Mouse (Mus musculus) yolk sac, embryonic 10.5 days (tissue): ENCODE results near the gene Klhl23.
A peak's percentile ranks its signal among the peaks of the same experiment; 100 is the strongest.
"Not testable (repeated sequence)": the region's sequence is repeated elsewhere in the genome, so short reads cannot be mapped to it uniquely, and the experiment has no call there.

Source experiments
- DNase-seq: peaks from one replicate; pipeline ENCODE4 v3.0.0-alpha.2; 2017; ENCODE audit warnings: low spot score

Klhl23 gene

GRCm38 (mm10) chr2:69821711-69822110 is at the start of gene Klhl23:
Gene Klhl23, plus strand, starts transcription at chr2:69821944.
- no peak for DNase-seq

GRCm38 (mm10) chr2:69773331-69773730 is 48.4 kb upstream of the Klhl23 start:
- no peak for DNase-seq

DNA sequence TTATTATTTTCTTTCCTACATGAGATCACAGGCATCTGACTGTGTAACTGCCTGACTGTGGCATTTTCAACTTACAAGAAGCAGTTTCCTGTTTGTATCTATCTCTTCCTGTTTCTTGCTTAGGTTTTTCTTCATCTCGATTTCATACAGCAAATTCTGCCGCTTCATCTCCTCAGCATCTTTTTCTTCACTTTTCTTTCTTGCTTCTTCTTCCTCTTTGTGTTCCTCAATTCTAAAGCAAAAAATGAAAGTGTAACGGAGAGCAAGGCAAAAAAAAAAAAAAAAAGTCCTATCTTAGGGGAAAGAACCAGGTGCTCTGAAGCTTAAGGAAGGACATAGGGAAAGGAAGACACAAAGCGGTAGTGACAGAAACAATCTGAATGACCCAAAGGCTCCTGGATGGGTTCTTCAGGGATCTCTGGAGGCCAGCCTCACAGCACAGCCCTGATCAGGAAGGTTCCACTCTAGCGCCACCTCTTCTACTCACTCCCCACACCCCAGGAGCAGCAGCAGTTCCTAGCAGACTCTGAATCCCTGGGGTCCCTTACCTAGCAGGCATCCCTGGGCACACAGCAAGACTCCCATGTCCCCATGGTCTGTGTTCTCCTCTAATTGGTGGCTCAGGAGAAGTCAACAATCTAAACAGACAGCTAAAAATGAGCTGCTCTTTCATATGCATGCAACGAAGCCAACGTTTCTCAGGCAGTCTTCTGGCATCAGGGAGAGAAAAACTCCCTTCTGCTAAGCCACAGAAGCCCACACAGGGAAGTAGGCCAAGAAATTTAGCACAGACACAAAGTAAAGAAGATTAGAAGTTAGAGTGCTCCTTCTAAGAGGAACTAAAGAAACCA is 43.5 kb upstream of the Klhl23 start:
- DNase-seq = no peak

DNA sequence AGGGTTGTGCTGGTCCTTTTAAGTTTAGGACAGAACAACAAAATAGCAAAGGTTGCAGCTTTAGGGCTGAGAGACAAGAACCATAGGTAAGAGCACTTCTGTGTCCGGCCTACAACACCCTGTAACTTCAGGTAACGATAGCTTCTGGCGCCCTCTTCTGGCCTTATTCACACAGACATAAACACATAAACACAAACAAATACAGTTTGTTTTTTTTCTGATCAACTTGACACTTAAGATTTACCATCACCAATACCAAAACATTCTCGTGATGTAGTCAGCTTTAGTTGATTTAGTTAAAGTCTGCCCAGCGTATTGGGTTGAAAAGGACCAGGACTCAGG is 42.9 kb upstream of the Klhl23 start:
- DNase-seq = no peak

DNA sequence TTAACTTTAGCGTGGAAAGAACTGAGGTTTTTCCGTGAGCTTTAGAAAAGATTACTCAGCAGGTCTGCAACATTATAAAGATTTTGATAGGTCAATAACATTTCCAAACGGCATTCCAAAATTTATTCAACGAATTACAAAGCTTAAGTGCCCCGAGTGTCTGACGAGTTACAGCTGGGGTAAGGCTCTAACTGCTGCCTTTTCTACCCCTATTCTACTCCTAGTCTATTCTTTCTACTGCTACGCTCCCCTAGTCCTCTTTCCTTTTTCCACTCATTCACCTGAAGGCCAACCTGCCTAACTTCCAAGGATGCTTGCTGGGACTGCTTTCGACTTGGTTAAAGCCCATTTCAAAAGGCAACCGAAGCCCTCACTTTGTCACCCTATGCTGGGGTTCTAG is 32.8 kb upstream of the Klhl23 start:
- DNase-seq = no peak

GRCm38 (mm10) chr2:69789429-69790069 is 32.2 kb upstream of the Klhl23 start, which contains the start of the genes Ccdc173 and Phospho2:
Gene Ccdc173, minus strand, starts transcription at chr2:69789575.
Gene Phospho2, plus strand, starts transcription at chr2:69789623.
- peak; percentile 96 for DNase-seq

- peak; percentile 90 for DNase-seq
Measured at GRCm38 (mm10) chr2:69790285-69790684, 31.5 kb upstream of the Klhl23 start.

GRCm38 (mm10) chr2:69790722-69791121 is 31.0 kb upstream of the Klhl23 start:
- no peak for DNase-seq

DNA sequence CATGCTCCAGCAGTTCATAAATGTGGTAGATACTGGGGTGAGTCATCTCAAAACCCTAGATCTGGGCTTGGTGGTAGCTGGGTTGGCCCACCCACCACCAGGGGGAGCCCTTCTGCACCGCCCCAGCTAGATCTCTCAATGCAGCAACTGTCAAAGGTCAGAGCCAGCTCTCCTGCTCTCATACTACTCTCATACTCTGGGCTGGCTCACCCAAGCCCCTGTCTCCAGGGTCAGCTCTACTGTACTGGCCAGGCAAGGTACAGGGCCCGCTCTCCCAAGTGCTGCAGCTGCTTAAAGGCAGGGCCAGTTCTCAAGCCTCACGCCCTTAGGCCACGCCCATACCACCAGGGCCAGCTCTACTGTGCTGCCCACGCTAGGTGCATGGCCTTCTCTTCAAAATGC is 18.8 kb upstream of the Klhl23 start:
- DNase-seq = peak; percentile 49

- no peak for DNase-seq
Measured at GRCm38 (mm10) chr2:69803756-69804155, 18.0 kb upstream of the Klhl23 start.

DNA sequence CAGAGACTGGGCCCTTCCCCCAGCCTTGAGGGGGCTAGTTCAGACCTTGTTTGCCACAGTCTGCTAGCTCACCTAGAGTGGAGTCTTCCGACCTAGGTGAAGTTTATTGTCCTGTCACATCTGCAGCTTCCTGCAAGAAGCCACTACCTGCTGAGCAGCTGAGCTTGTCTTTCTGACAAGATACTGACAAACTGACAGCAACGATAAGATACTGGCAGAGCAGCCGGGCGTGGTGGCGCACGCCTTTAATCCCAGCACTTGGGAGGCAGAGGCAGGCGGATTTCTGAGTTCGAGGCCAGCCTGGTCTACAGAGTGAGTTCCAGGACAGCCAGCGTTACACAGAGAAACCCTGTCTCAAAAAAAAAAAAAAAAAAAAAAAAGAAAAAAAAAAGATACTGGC is 17.1 kb upstream of the Klhl23 start:
- DNase-seq = not testable (repeated sequence)

- DNase-seq = no peak
Measured at GRCm38 (mm10) chr2:69810169-69810568, 11.6 kb upstream of the Klhl23 start.

GRCm38 (mm10) chr2:69811349-69811748 is 10.4 kb upstream of the Klhl23 start:
- not testable (repeated sequence) for DNase-seq

- no peak for DNase-seq
Measured at GRCm38 (mm10) chr2:69816575-69816974, 5.2 kb upstream of the Klhl23 start.

DNA sequence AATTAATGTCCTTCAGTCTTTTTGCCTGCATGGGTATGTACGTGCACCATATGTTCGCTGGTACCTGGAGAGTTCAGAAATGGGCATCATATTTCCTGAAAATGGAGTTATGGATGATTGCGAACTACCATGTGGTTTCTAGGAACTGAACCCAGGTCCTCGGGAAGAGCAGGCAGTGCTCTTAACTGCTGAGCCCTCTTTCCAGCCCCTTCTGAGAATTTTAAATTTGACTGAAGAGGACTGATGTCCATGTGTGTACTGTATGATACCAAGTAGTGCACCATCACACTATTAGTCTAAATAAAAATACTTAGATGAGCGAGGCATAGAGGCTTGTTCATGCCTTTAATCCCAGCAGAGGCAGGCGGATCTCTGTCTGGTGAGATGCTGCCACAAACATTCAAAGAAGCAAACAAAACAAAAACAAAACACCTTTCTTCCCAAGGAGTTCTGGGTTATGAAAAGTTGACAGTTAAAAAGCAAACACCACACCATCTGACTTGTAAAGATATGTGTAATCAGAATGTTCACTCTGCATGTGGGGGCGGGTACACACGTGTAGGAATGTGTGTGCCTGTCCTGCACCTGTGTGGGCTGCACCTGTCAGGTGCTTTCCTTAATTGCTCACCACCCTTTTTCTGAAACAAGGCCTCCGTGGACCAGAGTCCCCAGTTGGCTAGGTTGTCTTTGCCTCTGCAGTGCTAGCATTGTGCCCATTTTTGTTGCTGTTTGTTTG is 3.2 kb upstream of the Klhl23 start:
- DNase-seq = no peak

DNA sequence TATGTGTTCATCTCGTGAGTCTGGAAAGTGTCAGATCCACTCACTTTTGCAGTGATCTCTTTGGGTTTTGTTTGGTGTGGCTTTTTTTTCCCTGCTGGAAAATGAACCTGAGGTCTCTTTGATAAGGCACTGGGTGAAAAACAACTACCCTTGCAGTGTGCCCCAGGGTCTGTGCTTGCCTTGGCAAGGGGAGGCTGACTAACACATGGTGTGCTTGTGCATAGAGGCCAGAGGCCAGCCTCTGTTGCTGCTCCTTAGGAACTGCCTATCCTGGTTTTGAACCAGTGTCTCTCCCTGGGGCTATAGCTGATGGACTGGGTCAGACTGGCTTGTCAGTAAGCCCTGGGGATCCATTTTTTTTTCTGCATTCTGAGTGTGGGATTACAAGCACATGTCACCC is 1.5 kb upstream of the Klhl23 start:
- DNase-seq = no peak

- DNase-seq = peak; percentile 62
Measured at GRCm38 (mm10) chr2:69822361-69823128, 801 bp downstream of the Klhl23 start.

DNA sequence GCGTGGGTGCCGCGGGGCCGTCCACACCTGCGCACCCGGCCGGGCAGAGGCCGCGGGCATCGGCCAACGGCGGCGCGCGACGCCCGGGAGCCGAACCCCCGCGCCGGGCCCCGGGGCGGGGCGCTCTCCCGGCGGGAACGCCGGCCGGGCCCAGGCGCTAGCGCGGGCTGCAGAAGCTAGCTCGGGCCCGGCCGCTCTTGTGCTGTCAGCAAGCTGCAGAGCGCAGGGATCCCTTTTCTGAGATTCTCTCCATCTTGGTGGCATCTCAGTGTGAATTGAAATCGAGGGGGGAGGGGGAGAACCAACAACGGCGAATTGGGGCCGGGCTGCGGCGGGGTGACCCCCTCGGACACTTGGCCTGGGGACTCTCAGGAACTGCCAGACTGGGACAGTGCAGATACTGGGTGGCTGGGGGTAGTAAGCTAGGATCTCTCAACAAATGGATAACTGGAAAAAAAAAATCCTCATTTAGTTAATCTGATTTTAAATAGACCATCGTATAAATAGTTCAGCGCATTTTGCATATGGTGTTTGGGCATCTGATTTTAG is 1.5 kb downstream of the Klhl23 start:
- peak; percentile 38 for DNase-seq

- DNase-seq = no peak
Measured at GRCm38 (mm10) chr2:69825898-69826297, 4.2 kb downstream of the Klhl23 start.

GRCm38 (mm10) chr2:69826380-69826779 is 4.6 kb downstream of the Klhl23 start:
- DNase-seq = no peak

- no peak for DNase-seq
Measured at GRCm38 (mm10) chr2:69828031-69828430, 6.3 kb downstream of the Klhl23 start.

DNA sequence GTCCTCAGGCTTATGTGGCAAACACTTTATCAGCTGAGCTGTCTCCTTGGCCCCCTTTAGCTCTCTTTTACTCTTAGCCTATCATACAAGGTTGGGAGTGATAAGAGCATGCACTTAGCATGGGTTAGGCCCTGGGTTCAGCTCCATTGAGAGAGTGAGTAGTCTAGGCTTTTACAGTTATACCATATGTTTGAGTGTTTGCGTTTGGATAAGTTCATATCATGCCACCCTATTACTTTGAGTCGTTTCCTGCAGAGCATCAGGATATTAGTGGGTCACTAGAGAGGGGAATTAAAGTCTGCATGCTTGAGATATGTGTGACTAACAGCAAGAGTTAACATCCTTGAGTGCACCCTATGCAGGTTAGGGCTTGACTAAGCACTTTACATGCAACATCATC is 7.9 kb downstream of the Klhl23 start:
- no peak for DNase-seq
